Mouse (Mus musculus): ENCODE data around the gene Adipor2. TPM values are rescaled to one million over a fixed set of nuclear protein-coding genes. Genes with fewer than 3 reads are reported as not detected.

Adipor2 gene
- 49.9 TPM for total RNA-seq (2023)

GRCm38 (mm10) chr6:119417354-119417753, at the start of gene Adipor2:
Adipor2 (minus strand) TSS chr6:119417704.

GRCm38 (mm10) chr6:119330506-119330905, 87.0 kb downstream of the Adipor2 start, which contains the start of gene Lrtm2:
Lrtm2 (minus strand) TSS chr6:119330766.

Other genes starting within 250 kb of the Adipor2 start
- gene Dcp1b, start 242.5 kb downstream of the Adipor2 start, total RNA-seq (2023), result 25.2 TPM
- not detected for gene Cacna1c, start 221.3 kb downstream of the Adipor2 start, total RNA-seq (2023)
- 11.3 TPM for gene Cacna2d4, start 181.2 kb downstream of the Adipor2 start, total RNA-seq (2023)
- gene Lrtm2, start 86.9 kb downstream of the Adipor2 start, total RNA-seq (2023), result 1.0 TPM
- gene Fbxl14, start 62.0 kb upstream of the Adipor2 start, total RNA-seq (2023), result 74.2 TPM
- gene Wnt5b, start 126.6 kb upstream of the Adipor2 start, total RNA-seq (2023), result 1.7 TPM